Mouse (Mus musculus) brain, embryonic 14.5 days (tissue): ENCODE measurements at regions not wholly inside any gene's neighbourhood (a gene's known extent, or its start where the extent isn't known, plus 50 kb on each side); places are given as distances from the start of the nearest gene placed in this dataset.

Experiments used
- DNase-seq: peaks from one replicate; pipeline ENCODE4 v3.0.0-alpha.2; 2011; ENCODE audit warnings: low read depth
- CTCF ChIP-seq: fragments of 200-500 bp; IDR thresholded peaks from 2 replicates; pipeline ENCODE4 v1.5.1; 2012; ENCODE audit warnings: inconsistent platforms, mild to moderate bottlenecking, moderate library complexity, borderline replicate concordance; ENCODE audit not compliant: insufficient read depth, insufficient read length; ENCODE audit errors: extremely low read depth
- POLR2A ChIP-seq: fragments of 200-500 bp; IDR thresholded peaks from 2 replicates; pipeline ENCODE4 v1.6.1; 2012; ENCODE audit warnings: mild to moderate bottlenecking, inconsistent platforms, borderline replicate concordance; ENCODE audit not compliant: poor library complexity, insufficient read depth, insufficient read length, severe bottlenecking; ENCODE audit errors: extremely low read depth

- no peak for TF ChIP-seq POLR2A
- no peak for TF ChIP-seq CTCF
- peak; percentile 60 for DNase-seq
Observed at GRCm38 (mm10) chr3:18932983-18933726, 695.3 kb downstream of the 1700064H15Rik start.

- no peak for TF ChIP-seq CTCF
- TF ChIP-seq POLR2A, result no peak
- no peak for DNase-seq
Observed at GRCm38 (mm10) chr3:18934891-18935290, 693.6 kb downstream of the 1700064H15Rik start.

GRCm38 (mm10) chr3:18937333-18938122 lies 690.9 kb downstream of the 1700064H15Rik start:
- TF ChIP-seq POLR2A (no peak), CTCF (no peak)
- DNase-seq, result peak; percentile 43

- DNase-seq, result peak; percentile 76
- TF ChIP-seq POLR2A, result no peak
- no peak for TF ChIP-seq CTCF
Observed at GRCm38 (mm10) chr3:18941301-18942177, 686.9 kb downstream of the 1700064H15Rik start.

GRCm38 (mm10) chr3:18960341-18960740 lies 668.1 kb downstream of the 1700064H15Rik start:
- DNase-seq, result no peak
- TF ChIP-seq CTCF (no peak), POLR2A (no peak)

GRCm38 (mm10) chr3:18988662-18989061 lies 639.8 kb downstream of the 1700064H15Rik start:
- peak; percentile 16 for DNase-seq
- TF ChIP-seq POLR2A, result no peak
- no peak for TF ChIP-seq CTCF

- TF ChIP-seq CTCF, result no peak
- DNase-seq, result peak; percentile 88
Observed at GRCm38 (mm10) chr3:18989577-18990240, 638.8 kb downstream of the 1700064H15Rik start.

GRCm38 (mm10) chr3:19000179-19000578 lies 628.3 kb downstream of the 1700064H15Rik start:
- TF ChIP-seq POLR2A (no peak), CTCF (no peak)
- DNase-seq, result no peak

GRCm38 (mm10) chr3:19002056-19002455 lies 626.4 kb downstream of the 1700064H15Rik start:
- peak; percentile 71 for DNase-seq
- no peak for TF ChIP-seq POLR2A
- no peak for TF ChIP-seq CTCF

GRCm38 (mm10) chr3:19004792-19005191 lies 623.7 kb downstream of the 1700064H15Rik start:
- TF ChIP-seq POLR2A (no peak), CTCF (no peak)

More at GRCm38 (mm10) chr3:19004792-19005191, 623.7 kb downstream of the 1700064H15Rik start:
- DNase-seq, result peak; percentile 16
